Mouse (Mus musculus): ENCODE results near the gene Cdc25b. TPM values are rescaled to one million over a fixed set of nuclear protein-coding genes. Genes with fewer than 3 reads are reported as not detected.

Cdc25b gene
- polyA plus RNA-seq, 1 experiment = 22.4 TPM

- Histone ChIP-seq H3K4me1 (ENCODE audit: control insufficient read depth, insufficient read depth, insufficient read length, low read length) (peaks cover 23% of the 10 kb centered on the region), H3K27ac (ENCODE audit: insufficient read depth, low read depth, low read length) (peak overlapping the region; percentile 86), H3K36me3 (ENCODE audit: control insufficient read depth, insufficient read depth, low read length) (no peaks in the 10 kb centered on the region; the same call in 1 of the 2 replicates), H3K4me3 (ENCODE audit: low read depth, low read length) (no peak overlapping the region), H3K27me3 (ENCODE audit: control insufficient read depth, insufficient read depth, low read length) (no peaks in the 10 kb centered on the region)
- no peak for TF ChIP-seq POLR2A (IDR thresholded peaks at IDR 0.05; ENCODE audit: low read depth, low read length)
- TF ChIP-seq CTCF (IDR thresholded peaks at IDR 0.05; ENCODE audit: extremely low read depth, insufficient read length, insufficient replicate concordance, low read depth, low read length) = no peak
- WGBS = 40% methylated on average over 6 of the region's 6 CpGs
Measured at GRCm38 (mm10) chr2:131203816-131204409, 17.2 kb downstream of the Cdc25b start.

GRCm38 (mm10) chr2:131204410-131204981 is 17.7 kb downstream of the Cdc25b start:
- TF ChIP-seq CTCF (IDR thresholded peaks at IDR 0.05; ENCODE audit: extremely low read depth, insufficient read length, insufficient replicate concordance, low read depth, low read length) = no peak
- TF ChIP-seq POLR2A (IDR thresholded peaks at IDR 0.05; ENCODE audit: low read depth, low read length) = peak; percentile 29; the same call in 1 of the 2 replicates
- Histone ChIP-seq H3K4me1 (ENCODE audit: control insufficient read depth, insufficient read depth, insufficient read length, low read length) (peaks cover 28% of the 10 kb centered on the region), H3K4me3 (ENCODE audit: low read depth, low read length) (peak overlapping the region; percentile 11; the same call in 1 of the 2 replicates), H3K36me3 (ENCODE audit: control insufficient read depth, insufficient read depth, low read length) (no peaks in the 10 kb centered on the region; the same call in 1 of the 2 replicates), H3K27ac (ENCODE audit: insufficient read depth, low read depth, low read length) (peak overlapping the region; percentile 86), H3K27me3 (ENCODE audit: control insufficient read depth, insufficient read depth, low read length) (no peaks in the 10 kb centered on the region)
- 2% methylated on average over 7 of the region's 7 CpGs for WGBS

- no peak for TF ChIP-seq POLR2A (IDR thresholded peaks at IDR 0.05; ENCODE audit: low read depth, low read length)
- no peak for TF ChIP-seq CTCF (IDR thresholded peaks at IDR 0.05; ENCODE audit: extremely low read depth, insufficient read length, insufficient replicate concordance, low read depth, low read length)
- WGBS = 67% methylated on average over 8 of the region's 8 CpGs
Measured at GRCm38 (mm10) chr2:131205521-131206182, 18.9 kb downstream of the Cdc25b start.

GRCm38 (mm10) chr2:131206778-131207177 is 20.0 kb downstream of the Cdc25b start, which contains the start of gene Ap5s1:
Gene Ap5s1, plus strand, starts transcription at chr2:131207078.
- Histone ChIP-seq H3K4me3 (ENCODE audit: low read depth, low read length) (no peak within 1 kb of the TSS), H3K27ac (ENCODE audit: insufficient read depth, low read depth, low read length) (no peak within 1 kb of the TSS), H3K27me3 (ENCODE audit: control insufficient read depth, insufficient read depth, low read length) (no peaks in the 10 kb centered on the region), H3K4me1 (ENCODE audit: control insufficient read depth, insufficient read depth, insufficient read length, low read length) (peaks cover 33% of the 10 kb centered on the region), H3K36me3 (ENCODE audit: control insufficient read depth, insufficient read depth, low read length) (no peaks in the 10 kb centered on the region)
- TF ChIP-seq POLR2A (IDR thresholded peaks at IDR 0.05; ENCODE audit: low read depth, low read length) (no peak), CTCF (IDR thresholded peaks at IDR 0.05; ENCODE audit: extremely low read depth, insufficient read length, insufficient replicate concordance, low read depth, low read length) (no peak)
- WGBS = 88% methylated on average over 4 of the region's 4 CpGs

More at GRCm38 (mm10) chr2:131205521-131206182, 18.9 kb downstream of the Cdc25b start:
- no peak overlapping the region for H3K27ac ChIP-seq (ENCODE audit: insufficient read depth, low read depth, low read length)
- no peak overlapping the region for H3K4me3 ChIP-seq (ENCODE audit: low read depth, low read length)
- no peaks in the 10 kb centered on the region for H3K36me3 ChIP-seq (ENCODE audit: control insufficient read depth, insufficient read depth, low read length)
- no peaks in the 10 kb centered on the region for H3K27me3 ChIP-seq (ENCODE audit: control insufficient read depth, insufficient read depth, low read length)
- H3K4me1 ChIP-seq (ENCODE audit: control insufficient read depth, insufficient read depth, insufficient read length, low read length) = peaks cover 32% of the 10 kb centered on the region

- Histone ChIP-seq H3K4me3 (ENCODE audit: low read depth, low read length) (no peak overlapping the region), H3K27me3 (ENCODE audit: control insufficient read depth, insufficient read depth, low read length) (no peaks in the 10 kb centered on the region), H3K27ac (ENCODE audit: insufficient read depth, low read depth, low read length) (no peak overlapping the region), H3K36me3 (ENCODE audit: control insufficient read depth, insufficient read depth, low read length) (peaks cover 8% of the 10 kb centered on the region; the same call in 1 of the 2 replicates), H3K4me1 (ENCODE audit: control insufficient read depth, insufficient read depth, insufficient read length, low read length) (peaks cover 43% of the 10 kb centered on the region)
- WGBS = 86% methylated on average over 2 of the region's 2 CpGs
- TF ChIP-seq CTCF (IDR thresholded peaks at IDR 0.05; ENCODE audit: extremely low read depth, insufficient read length, insufficient replicate concordance, low read depth, low read length) (no peak), POLR2A (IDR thresholded peaks at IDR 0.05; ENCODE audit: low read depth, low read length) (no peak)
Measured at GRCm38 (mm10) chr2:131208356-131208755, 21.6 kb downstream of the Cdc25b start.

- Histone ChIP-seq H3K27ac (ENCODE audit: insufficient read depth, low read depth, low read length) (peak overlapping the region; percentile 95), H3K4me3 (ENCODE audit: low read depth, low read length) (no peak overlapping the region), H3K36me3 (ENCODE audit: control insufficient read depth, insufficient read depth, low read length) (peaks cover 10% of the 10 kb centered on the region; the same call in 1 of the 2 replicates), H3K4me1 (ENCODE audit: control insufficient read depth, insufficient read depth, insufficient read length, low read length) (peaks cover 45% of the 10 kb centered on the region), H3K27me3 (ENCODE audit: control insufficient read depth, insufficient read depth, low read length) (no peaks in the 10 kb centered on the region)
- 59% methylated on average over 4 of the region's 4 CpGs for WGBS
- no peak for TF ChIP-seq CTCF (IDR thresholded peaks at IDR 0.05; ENCODE audit: extremely low read depth, insufficient read length, insufficient replicate concordance, low read depth, low read length)
- 0 out of 2 replicates have a peak, but pooled peaks have one; percentile 5 for TF ChIP-seq POLR2A (IDR thresholded peaks at IDR 0.05; ENCODE audit: low read depth, low read length)
Measured at GRCm38 (mm10) chr2:131209125-131209795, 22.5 kb downstream of the Cdc25b start.

Measured in small intestine, adult 2 months (tissue).